Mouse (Mus musculus): ENCODE results near the gene Frmpd4.

Gene Frmpd4

DNA sequence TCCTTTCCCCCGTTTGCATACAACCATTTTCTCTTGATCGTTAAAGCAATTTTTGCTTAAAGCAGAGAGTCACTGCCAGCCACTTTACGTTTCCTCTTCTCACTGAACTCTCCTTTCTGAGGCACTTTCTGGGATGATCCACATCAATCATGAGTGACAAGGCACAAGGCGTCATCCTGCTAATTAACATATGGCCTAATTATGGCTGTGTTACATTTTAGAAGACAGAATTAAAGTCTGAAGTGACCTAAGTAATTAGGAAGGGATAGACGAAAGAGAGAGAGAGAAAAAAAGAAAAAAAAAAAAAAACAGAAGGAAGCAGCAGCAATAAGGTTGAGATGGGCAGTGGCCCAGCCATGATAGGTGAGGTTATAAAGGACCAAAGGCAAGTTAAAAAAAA lies at the start of gene Frmpd4:
TSS of gene Frmpd4 (minus strand) at position 101 of the 400 bp plus-strand sequence.
- POLR2A ChIA-PET: no interaction called here

DNA sequence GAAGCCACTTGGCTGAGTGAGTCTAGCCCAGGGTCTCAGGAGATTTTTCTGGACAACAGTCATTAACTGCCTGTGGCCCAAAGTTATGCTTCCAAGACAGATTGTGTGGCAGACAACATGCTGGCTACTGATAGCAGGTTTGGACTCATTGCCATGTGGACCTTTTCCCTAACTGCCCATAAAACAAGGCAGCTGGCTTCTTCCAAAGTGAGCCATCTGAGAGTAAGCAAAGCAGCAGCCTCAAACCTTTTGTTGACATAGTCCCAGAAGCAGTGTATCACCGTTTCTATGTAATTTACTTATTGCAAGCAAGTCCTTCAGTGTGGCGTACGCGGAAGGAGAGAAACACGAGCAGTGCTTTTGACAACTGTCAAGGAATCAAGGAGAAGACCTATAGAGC lies 18.2 kb upstream of the Frmpd4 start:
- ChIA-PET CTCF (no interaction called here), POLR2A (no interaction called here)

More for the DNA sequence above, at the start of gene Frmpd4:
- CTCF ChIA-PET: no interaction called here

- CTCF ChIA-PET: no interaction called here
- POLR2A ChIA-PET: interaction anchor here in 1 of 4 experiments (0.7 kb wide), 1 partner anchor 442 kb away, joined by 3 read pairs; no protein-coding TSS in a partner anchor
These were observed 7.3 kb upstream of the Frmpd4 start for GRCm38 (mm10) chrX:168584303-168584702.

DNA sequence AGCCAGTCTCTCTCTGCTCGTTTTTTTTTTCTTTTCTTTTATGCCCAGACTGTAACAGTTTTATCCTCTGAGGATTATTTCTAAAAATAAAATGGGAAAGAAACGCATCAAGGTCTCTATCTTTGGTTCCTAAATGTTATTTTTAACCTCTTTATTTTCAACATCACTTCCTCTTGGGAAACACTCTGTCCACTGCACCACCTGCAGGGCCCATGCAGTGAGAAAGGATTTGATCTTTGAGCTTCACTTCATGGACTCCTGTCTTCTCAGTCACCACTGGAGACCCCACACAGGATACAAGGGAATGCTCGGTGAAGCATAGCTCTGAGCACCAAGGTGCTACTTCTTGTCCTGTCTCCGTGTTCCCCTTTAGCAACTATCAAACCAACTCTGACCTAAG lies 5.2 kb downstream of the Frmpd4 start:
- POLR2A ChIA-PET: no interaction called here
- CTCF ChIA-PET: no interaction called here

DNA sequence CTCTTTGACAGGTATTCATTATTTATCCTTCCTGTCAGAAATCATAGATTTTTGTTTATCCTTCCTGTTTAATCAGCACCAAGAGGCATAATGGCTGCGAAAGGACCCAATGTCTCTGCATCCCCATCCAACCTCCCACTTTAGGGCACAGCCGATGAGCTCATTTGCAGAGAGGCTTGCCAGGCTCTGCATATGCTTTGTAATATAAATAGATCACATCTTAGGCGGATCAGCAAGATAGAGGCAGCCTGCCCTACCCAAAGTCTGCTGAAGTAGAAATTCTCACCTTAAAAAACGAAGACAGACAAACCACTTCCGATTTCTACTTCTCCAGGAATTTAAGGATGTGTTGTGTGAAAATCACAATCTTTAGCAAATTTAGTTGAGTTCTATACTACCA lies 7.8 kb downstream of the Frmpd4 start:
- ChIA-PET POLR2A (no interaction called here), CTCF (no interaction called here)

- ChIA-PET POLR2A (no interaction called here), CTCF (no interaction called here)
These were observed 71.8 kb downstream of the Frmpd4 start for GRCm38 (mm10) chrX:168505254-168505653.

DNA sequence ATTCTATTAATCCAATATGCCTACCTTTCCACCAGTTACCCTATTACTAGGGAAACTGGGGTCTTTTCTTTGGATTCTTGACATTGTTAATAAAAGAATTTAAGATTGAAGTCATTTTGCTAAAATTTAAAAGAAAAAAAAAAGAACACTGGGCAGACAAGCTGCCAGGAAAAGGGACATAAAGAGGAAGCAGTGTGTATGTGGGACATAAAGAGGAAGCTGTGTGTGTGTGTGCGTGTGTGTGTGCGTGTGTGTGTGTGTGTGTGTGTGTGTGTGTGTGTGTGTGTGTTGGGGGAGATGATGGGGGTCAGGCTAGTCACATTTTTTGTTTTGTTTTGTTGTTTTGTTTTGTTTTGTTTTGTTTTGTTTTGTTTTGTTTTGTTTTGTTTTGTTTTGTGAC lies 121.8 kb downstream of the Frmpd4 start:
- ChIA-PET CTCF (no interaction called here), POLR2A (no interaction called here)

DNA sequence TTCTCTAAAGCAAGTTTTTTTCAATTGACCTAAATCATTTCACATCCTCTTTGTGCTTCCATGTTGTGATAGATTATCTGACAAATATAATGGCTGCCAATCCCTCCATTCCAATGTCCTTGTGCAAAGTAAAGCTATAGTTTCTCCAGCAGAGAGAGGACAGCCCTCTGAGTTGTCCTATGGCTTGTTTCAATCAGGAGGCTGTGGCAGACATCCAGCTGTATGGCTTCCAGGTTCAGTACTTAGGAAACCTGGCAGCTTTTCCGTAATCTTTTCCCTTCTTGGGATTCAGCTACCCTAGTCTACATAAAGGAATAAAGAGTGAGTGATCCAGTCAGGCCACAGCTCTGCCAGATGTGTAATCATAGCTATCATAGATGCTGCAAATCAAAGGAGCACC lies 145.8 kb downstream of the Frmpd4 start:
- ChIA-PET POLR2A (no interaction called here), CTCF (interaction anchor here in 1 of 4 experiments (0.6 to 0.7 kb wide), 2 partner anchors 148 to 374 kb away, joined by 3 read pairs; no protein-coding TSS in a partner anchor)

DNA sequence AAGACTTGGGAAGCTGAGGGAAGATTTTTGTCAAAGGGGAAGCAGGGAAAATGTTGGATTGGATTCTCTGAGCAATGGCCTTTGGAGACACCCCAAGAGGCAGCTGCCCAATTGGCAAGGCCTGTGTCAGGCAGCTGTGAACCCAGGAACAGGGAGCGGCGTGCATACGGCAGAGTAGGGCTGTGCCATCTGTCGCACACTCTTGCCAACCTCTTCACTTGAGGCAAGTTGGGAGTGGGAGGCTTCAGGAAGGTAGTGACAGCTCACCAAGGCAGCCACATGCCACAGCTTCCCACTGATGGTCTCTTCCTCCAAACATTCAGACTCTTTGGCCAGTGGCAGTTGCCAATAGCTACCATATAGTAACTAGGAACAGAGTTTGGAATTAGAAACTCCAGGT lies 147.2 kb downstream of the Frmpd4 start:
- ChIA-PET CTCF (no interaction called here), POLR2A (no interaction called here)

DNA sequence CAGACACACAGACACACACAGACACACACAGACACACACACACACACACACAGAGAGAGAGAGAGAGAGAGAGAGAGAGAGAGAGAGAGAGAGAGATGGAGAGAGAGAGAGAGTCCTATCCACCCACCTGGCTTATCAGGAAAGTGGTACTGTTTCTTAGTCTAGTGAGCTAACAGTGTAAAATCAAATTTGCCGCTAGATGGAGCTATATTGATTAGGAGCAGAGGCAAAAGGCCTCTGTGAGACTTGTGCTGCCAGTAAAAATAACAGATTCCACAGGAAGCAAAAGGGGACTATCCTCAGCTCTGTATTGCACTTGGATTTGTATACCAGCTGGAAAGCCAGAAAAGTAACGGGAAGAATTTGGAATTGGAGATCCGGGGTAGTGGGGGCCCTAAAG lies 161.6 kb downstream of the Frmpd4 start:
- CTCF ChIA-PET: interaction anchor here in 3 of 4 experiments (0.6 to 1.0 kb wide), 4 partner anchors 108 to 521 kb away, joined by 3 to 6 read pairs (median 4); no protein-coding TSS in a partner anchor
- POLR2A ChIA-PET: no interaction called here

DNA sequence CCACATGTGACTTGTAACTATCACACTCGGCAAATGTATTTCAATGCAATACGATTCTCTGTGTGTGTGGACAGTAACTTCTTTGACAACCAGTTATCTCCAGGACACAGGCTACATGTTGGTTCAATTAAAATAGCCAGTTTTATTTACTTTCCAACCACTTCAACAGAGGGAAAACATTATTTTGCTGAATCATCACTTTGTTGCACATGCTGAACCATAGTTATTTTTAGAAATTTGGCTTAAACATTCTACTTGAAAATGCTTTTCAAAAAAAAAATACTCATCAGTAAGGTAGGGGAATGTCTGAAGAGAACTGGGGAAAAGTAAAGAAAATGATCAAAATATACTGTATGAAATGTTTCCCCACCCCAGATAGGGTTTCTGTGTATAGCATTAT lies 173.5 kb downstream of the Frmpd4 start:
- CTCF ChIA-PET: no interaction called here

GRCm38 (mm10) chrX:168350431-168350830 lies 226.6 kb downstream of the Frmpd4 start:
- POLR2A ChIA-PET: no interaction called here
- CTCF ChIA-PET: no interaction called here

More for the DNA sequence above, 173.5 kb downstream of the Frmpd4 start:
- POLR2A ChIA-PET: no interaction called here

GRCm38 (mm10) chrX:168349320-168350225 lies 227.5 kb downstream of the Frmpd4 start:
- ChIA-PET POLR2A (no interaction called here), CTCF (no interaction called here)

- ChIA-PET POLR2A (no interaction called here), CTCF (no interaction called here)
These were observed 238.8 kb downstream of the Frmpd4 start for GRCm38 (mm10) chrX:168338212-168338611.

- ChIA-PET POLR2A (no interaction called here), CTCF (no interaction called here)
These were observed 251.9 kb downstream of the Frmpd4 start for GRCm38 (mm10) chrX:168325161-168325560.

DNA sequence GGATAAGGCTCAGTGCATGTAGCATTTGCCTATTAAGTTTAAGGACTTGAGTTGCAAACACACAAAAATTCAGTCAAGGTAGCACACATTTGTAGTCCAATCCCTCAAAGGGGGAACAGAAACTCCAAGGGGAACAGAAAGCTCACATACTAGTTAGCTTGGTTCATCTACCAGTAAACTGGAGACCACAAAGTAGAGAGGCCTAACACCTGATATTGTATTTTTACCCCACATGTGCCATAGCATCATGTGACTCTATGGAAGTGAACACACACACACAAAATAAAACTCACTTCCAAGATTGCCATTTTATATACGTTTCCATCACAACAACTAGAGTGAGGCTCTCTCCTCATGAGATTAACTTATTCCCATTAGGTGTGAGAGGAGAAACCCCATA lies 264.9 kb downstream of the Frmpd4 start:
- POLR2A ChIA-PET: no interaction called here
- CTCF ChIA-PET: no interaction called here

- ChIA-PET POLR2A (no interaction called here), CTCF (no interaction called here)
These were observed 266.9 kb downstream of the Frmpd4 start for GRCm38 (mm10) chrX:168310143-168310542.

DNA sequence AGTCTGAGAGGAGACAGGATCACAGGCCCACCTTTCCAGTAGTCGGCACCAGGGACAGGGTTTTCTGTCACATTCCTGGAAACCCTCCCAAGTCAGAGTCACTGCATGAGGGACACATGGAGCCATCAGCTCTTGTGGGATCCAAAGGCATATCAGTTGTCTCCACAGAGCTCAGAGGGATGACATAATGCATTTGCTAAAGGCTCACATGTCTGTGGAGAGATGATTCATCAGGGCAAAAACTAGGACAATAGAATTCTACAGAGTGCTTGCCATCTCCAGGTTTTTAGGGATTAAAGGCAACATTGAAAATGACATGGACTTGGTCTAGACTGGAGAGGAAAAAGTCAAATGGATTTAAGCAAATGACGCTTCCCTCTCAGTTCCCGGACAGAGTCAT lies 284.5 kb downstream of the Frmpd4 start:
- CTCF ChIA-PET: no interaction called here
- POLR2A ChIA-PET: no interaction called here

- POLR2A ChIA-PET: no interaction called here
- CTCF ChIA-PET: no interaction called here
These were observed 370.0 kb downstream of the Frmpd4 start for GRCm38 (mm10) chrX:168207034-168207433.

DNA sequence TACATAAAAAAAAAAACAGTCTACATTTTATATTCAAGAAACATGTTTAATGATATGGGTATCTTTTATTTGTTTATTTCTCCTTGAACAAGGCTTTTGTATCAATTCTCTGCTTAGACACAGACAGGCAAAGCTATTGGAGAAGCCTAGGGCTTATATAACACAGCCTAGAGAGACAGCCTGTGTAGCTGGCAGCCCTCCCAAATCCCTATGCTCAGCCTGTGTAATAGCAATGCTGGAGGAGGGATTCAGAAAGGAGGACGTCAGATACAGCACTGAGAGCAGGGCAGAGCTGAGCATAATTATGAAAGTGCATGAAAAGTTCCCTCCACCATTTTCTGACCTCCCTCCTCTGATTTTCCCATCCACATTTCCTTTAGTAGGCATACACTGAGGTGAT lies 385.1 kb downstream of the Frmpd4 start:
- ChIA-PET POLR2A (no interaction called here), CTCF (no interaction called here)

DNA sequence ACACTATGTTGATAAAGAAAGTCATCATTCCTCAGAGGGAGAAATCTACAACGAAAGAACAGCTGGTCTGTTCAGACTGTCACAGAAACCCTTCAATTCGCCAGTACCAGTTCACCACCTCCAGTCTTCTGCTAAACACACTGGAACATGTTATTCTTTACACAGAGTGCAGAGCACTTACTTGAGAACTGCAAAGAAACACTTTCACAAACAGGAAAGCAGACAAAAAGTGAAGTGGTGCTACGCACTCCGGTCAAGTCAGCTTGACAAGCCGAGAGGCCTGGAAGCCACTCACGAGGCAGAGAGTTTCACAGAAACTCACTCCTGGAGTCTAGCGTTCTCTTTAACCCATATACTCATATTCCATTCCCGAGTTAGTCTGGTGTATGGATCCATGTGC lies 387.5 kb downstream of the Frmpd4 start:
- POLR2A ChIA-PET: no interaction called here
- CTCF ChIA-PET: no interaction called here

- POLR2A ChIA-PET: no interaction called here
- CTCF ChIA-PET: no interaction called here
These were observed 414.0 kb downstream of the Frmpd4 start for GRCm38 (mm10) chrX:168163001-168163400.

All from embryonic stem cell, embryonic (primary cell).